Mouse (Mus musculus): ENCODE results near the gene Ryr1.

The Ryr1 gene

GRCm38 (mm10) chr7:29084411-29084810 is 40.6 kb downstream of the Ryr1 start:
- DNase-seq (ENCODE audit: low read depth, low spot score) = peak; percentile 89

- DNase-seq (ENCODE audit: low read depth, low spot score) = peak; percentile 66
Measured at GRCm38 (mm10) chr7:29079419-29079950, 45.5 kb downstream of the Ryr1 start.

GRCm38 (mm10) chr7:29076977-29077376 is 48.0 kb downstream of the Ryr1 start:
- DNase-seq (ENCODE audit: low read depth, low spot score) = peak; percentile 74

- no peak for DNase-seq (ENCODE audit: low read depth, low spot score)
Measured at GRCm38 (mm10) chr7:29075208-29075607, 49.8 kb downstream of the Ryr1 start.

- peak; percentile 74 for DNase-seq (ENCODE audit: low read depth, low spot score)
Measured at GRCm38 (mm10) chr7:29072689-29073088, 52.3 kb downstream of the Ryr1 start.

- DNase-seq (ENCODE audit: low read depth, low spot score) = peak; percentile 66
Measured at GRCm38 (mm10) chr7:29071169-29071891, 53.6 kb downstream of the Ryr1 start.

- DNase-seq (ENCODE audit: low read depth, low spot score) = no peak
Measured at GRCm38 (mm10) chr7:29070364-29071168, 54.4 kb downstream of the Ryr1 start.

- peak; percentile 92 for DNase-seq (ENCODE audit: low read depth, low spot score)
Measured at GRCm38 (mm10) chr7:29067758-29068157, 57.2 kb downstream of the Ryr1 start.

- DNase-seq (ENCODE audit: low read depth, low spot score) = peak; percentile 96
Measured at GRCm38 (mm10) chr7:29063476-29063875, 61.5 kb downstream of the Ryr1 start.

- peak; percentile 89 for DNase-seq (ENCODE audit: low read depth, low spot score)
Measured at GRCm38 (mm10) chr7:29061522-29062037, 63.4 kb downstream of the Ryr1 start.

GRCm38 (mm10) chr7:29059445-29059844 is 65.5 kb downstream of the Ryr1 start:
- no peak for DNase-seq (ENCODE audit: low read depth, low spot score)

- DNase-seq (ENCODE audit: low read depth, low spot score) = peak; percentile 84
Measured at GRCm38 (mm10) chr7:29052821-29053220, 72.2 kb downstream of the Ryr1 start.

GRCm38 (mm10) chr7:29050797-29051196 is 74.2 kb downstream of the Ryr1 start:
- peak; percentile 70 for DNase-seq (ENCODE audit: low read depth, low spot score)

- DNase-seq (ENCODE audit: low read depth, low spot score) = no peak
Measured at GRCm38 (mm10) chr7:29048615-29049014, 76.4 kb downstream of the Ryr1 start.

GRCm38 (mm10) chr7:29048070-29048469 is 76.9 kb downstream of the Ryr1 start:
- DNase-seq (ENCODE audit: low read depth, low spot score) = peak; percentile 63

GRCm38 (mm10) chr7:29046533-29046932 is 78.4 kb downstream of the Ryr1 start:
- DNase-seq (ENCODE audit: low read depth, low spot score) = no peak

GRCm38 (mm10) chr7:29044302-29044701 is 80.7 kb downstream of the Ryr1 start:
- peak; percentile 95 for DNase-seq (ENCODE audit: low read depth, low spot score)

- peak; percentile 82 for DNase-seq (ENCODE audit: low read depth, low spot score)
Measured at GRCm38 (mm10) chr7:29043674-29044057, 81.3 kb downstream of the Ryr1 start.

GRCm38 (mm10) chr7:29043016-29043673 is 81.8 kb downstream of the Ryr1 start:
- DNase-seq (ENCODE audit: low read depth, low spot score) = no peak

- DNase-seq (ENCODE audit: low read depth, low spot score) = peak; percentile 43
Measured at GRCm38 (mm10) chr7:29041194-29041593, 83.8 kb downstream of the Ryr1 start.

- peak; percentile 86 for DNase-seq (ENCODE audit: low read depth, low spot score)
Measured at GRCm38 (mm10) chr7:29039985-29040661, 84.9 kb downstream of the Ryr1 start.

All from R1 (cell line).